Mouse (Mus musculus): ENCODE results near the gene Epha8. TPM values are rescaled to one million over a fixed set of nuclear protein-coding genes. Genes with fewer than 3 reads are reported as not detected.

The Epha8 gene
- total RNA-seq, 2 experiments from 2014 or later: not detected

Other genes starting within 250 kb of the Epha8 start
- gene Ephb2, start 120.8 kb downstream of the Epha8 start, total RNA-seq (2014; fragmentation: Nextera tagmentation): not detected in 2 replicates
- 0.56 TPM in 1 of 2 replicates, not detected in the other for gene Ephb2, start 120.8 kb downstream of the Epha8 start, total RNA-seq (2017)
- gene C1qb, start 70.6 kb downstream of the Epha8 start, total RNA-seq (2014; fragmentation: Nextera tagmentation): not detected in 2 replicates
- not detected in 2 replicates for gene C1qb, start 70.6 kb downstream of the Epha8 start, total RNA-seq (2017)
- gene C1qc, start 63.8 kb downstream of the Epha8 start, total RNA-seq (2014; fragmentation: Nextera tagmentation): not detected in 2 replicates
- gene C1qc, start 63.8 kb downstream of the Epha8 start, total RNA-seq (2017): 3.4 TPM in 1 of 2 replicates, not detected in the other
- 1.5 TPM in 1 of 2 replicates, not detected in the other for gene C1qa, start 58.0 kb downstream of the Epha8 start, total RNA-seq (2014; fragmentation: Nextera tagmentation)
- not detected in 2 replicates for gene C1qa, start 58.0 kb downstream of the Epha8 start, total RNA-seq (2017)
- 10.3 and 10.4 TPM in 2 replicates for gene Zbtb40, start 92.0 kb upstream of the Epha8 start, total RNA-seq (2014; fragmentation: Nextera tagmentation)
- 5.7 and 7.1 TPM in 2 replicates for gene Zbtb40, start 92.0 kb upstream of the Epha8 start, total RNA-seq (2017)

All from megakaryocyte-erythroid progenitor cell, adult 5-6 weeks (primary cell).